Mouse (Mus musculus) CH12.LX (cell line): ENCODE results near the gene Gcnt3. TPM values are rescaled to one million over a fixed set of nuclear protein-coding genes. Genes with fewer than 3 reads are reported as not detected.

Experiments used
- DNase-seq: peaks from one replicate; pipeline ENCODE4 v3.0.0-alpha.2; 2013; ENCODE audit errors: extremely low read depth
- H3K27ac ChIP-seq: 2 replicates; pipeline ENCODE4 v1.5.1; 2012; ENCODE audit warnings: low read depth, mild to moderate bottlenecking, control low read depth, moderate library complexity; ENCODE audit not compliant: insufficient read depth
- H3K27me3 ChIP-seq: replicated peaks from 2 replicates; pipeline ENCODE3; 2012; ENCODE audit warnings: inconsistent platforms
- H3K36me3 ChIP-seq, 2 experiments: replicated peaks in 1 of 2; 2 replicates each; pipeline versions ENCODE3 to v1.6.1; 2012; ENCODE audit warnings: inconsistent platforms in 1 of 2, low read length in 1 of 2, mild to moderate bottlenecking in 1 of 2, mixed read lengths in 1 of 2, moderate library complexity in 1 of 2; ENCODE audit not compliant: control insufficient read depth in 1 of 2, insufficient read depth in 1 of 2
- H3K4me1 ChIP-seq, 2 experiments: 2 replicates each; pipeline ENCODE4 v1.6.1; 2012; ENCODE audit warnings: inconsistent platforms in 1 of 2, moderate library complexity in 1 of 2; ENCODE audit not compliant: insufficient read depth in 2 of 2, control insufficient read depth in 1 of 2
- H3K4me2 ChIP-seq: 2 replicates; pipeline ENCODE4 v1.6.1; 2012; ENCODE audit warnings: low read depth, mild to moderate bottlenecking, control low read depth; ENCODE audit not compliant: poor library complexity, insufficient read depth, severe bottlenecking
- H3K4me3 ChIP-seq, 3 experiments: fragments of 150-350 bp in 1 of 3; sonication (generic) in 1 of 3; replicated peaks in 1 of 3; 2 replicates each; pipeline versions ENCODE3 to v1.5.1; 2011 to 2012; ENCODE audit warnings: low read depth in 2 of 3, low read length in 2 of 3, mild to moderate bottlenecking in 2 of 3, moderate library complexity in 2 of 3, control low read depth in 1 of 3, improper control_type of control experiment in 1 of 3, inconsistent platforms in 1 of 3, mixed read lengths in 1 of 3; ENCODE audit not compliant: poor library complexity in 1 of 3
- H3K79me2 ChIP-seq: replicated peaks from 2 replicates; pipeline ENCODE4 v1.6.1; 2012; ENCODE audit warnings: mild to moderate bottlenecking, moderate library complexity; ENCODE audit not compliant: control insufficient read depth, poor library complexity, insufficient read depth, severe bottlenecking; ENCODE audit errors: extremely low read depth
- H3K9ac ChIP-seq: 2 replicates; pipeline ENCODE4 v1.6.1; 2012; ENCODE audit warnings: low read depth, mild to moderate bottlenecking, control low read depth, moderate library complexity; ENCODE audit not compliant: insufficient read depth
- H3K9me3 ChIP-seq: replicated peaks from 2 replicates; pipeline ENCODE3; 2012; ENCODE audit warnings: low read length, inconsistent platforms, mixed read lengths
- BHLHE40 ChIP-seq: IDR thresholded peaks from 2 replicates; pipeline ENCODE4 v1.6.1; 2011; ENCODE audit warnings: mild to moderate bottlenecking, low read depth, low read length, improper control_type of control experiment
- CHD2 ChIP-seq: IDR thresholded peaks from 2 replicates; pipeline ENCODE4 v1.6.1; 2011; ENCODE audit warnings: low read length, improper control_type of control experiment
- CTCF ChIP-seq, 2 experiments: IDR thresholded peaks in 1 of 2; conservative IDR thresholded peaks in 1 of 2; 2 replicates each; pipeline ENCODE4 v1.5.1; 2011 to 2012; ENCODE audit warnings: low read depth in 2 of 2, low read length in 2 of 2, improper control_type of control experiment in 1 of 2, inconsistent platforms in 1 of 2, mild to moderate bottlenecking in 1 of 2, moderate library complexity in 1 of 2
- EP300 ChIP-seq: IDR thresholded peaks from 2 replicates; pipeline ENCODE4 v1.6.1; 2011; ENCODE audit warnings: low read length, improper control_type of control experiment
- ETS1 ChIP-seq: conservative IDR thresholded peaks from 2 replicates; pipeline ENCODE4 v1.6.1; 2012; ENCODE audit warnings: low read depth, mild to moderate bottlenecking, inconsistent platforms, low read length, improper control_type of control experiment, moderate library complexity
- IRF4 ChIP-seq: IDR thresholded peaks from 2 replicates; pipeline ENCODE4 v1.6.1; 2014; ENCODE audit warnings: low read depth, mild to moderate bottlenecking, inconsistent platforms, low read length, improper control_type of control experiment
- JUN ChIP-seq: IDR thresholded peaks from 2 replicates; pipeline ENCODE4 v1.6.1; 2011; ENCODE audit warnings: low read depth, mild to moderate bottlenecking, low read length, improper control_type of control experiment, moderate library complexity; ENCODE audit not compliant: insufficient read depth
- MAFK ChIP-seq: IDR thresholded peaks from 2 replicates; pipeline ENCODE4 v1.6.1; 2011; ENCODE audit warnings: low read length, improper control_type of control experiment; ENCODE audit not compliant: insufficient replicate concordance
- MAX ChIP-seq: IDR thresholded peaks from 2 replicates; pipeline ENCODE4 v1.6.1; 2011; ENCODE audit warnings: low read length, improper control_type of control experiment
- MYC ChIP-seq: IDR thresholded peaks from 2 replicates; pipeline ENCODE4 v1.6.1; 2011; ENCODE audit warnings: low read depth, mild to moderate bottlenecking, improper control_type of control experiment, low read length
- NELFE ChIP-seq: IDR thresholded peaks from 2 replicates; pipeline ENCODE4 v1.6.1; 2011; ENCODE audit warnings: low read depth, low read length, improper control_type of control experiment
- POLR2AphosphoS2 ChIP-seq: IDR thresholded peaks from 2 replicates; pipeline ENCODE4 v1.6.1; 2011; ENCODE audit warnings: low read depth, low read length, improper control_type of control experiment
- RAD21 ChIP-seq: IDR thresholded peaks from 2 replicates; pipeline ENCODE4 v1.6.1; 2011; ENCODE audit warnings: low read depth, mild to moderate bottlenecking, low read length, improper control_type of control experiment, moderate library complexity
- SIN3A ChIP-seq: IDR thresholded peaks from 2 replicates; pipeline ENCODE4 v1.6.1; 2012; ENCODE audit warnings: low read length, improper control_type of control experiment, inconsistent platforms
- SMC3 ChIP-seq: IDR thresholded peaks from 2 replicates; pipeline ENCODE4 v1.6.1; 2011; ENCODE audit warnings: low read depth, low read length, improper control_type of control experiment
- TBP ChIP-seq: conservative IDR thresholded peaks from 2 replicates; pipeline ENCODE4 v1.6.1; 2011; ENCODE audit warnings: low read depth, low read length, improper control_type of control experiment
- TCF12 ChIP-seq: IDR thresholded peaks from 2 replicates; pipeline ENCODE4 v1.6.1; 2014; ENCODE audit warnings: low read depth, mild to moderate bottlenecking, inconsistent platforms, low read length, improper control_type of control experiment
- ZC3H11A ChIP-seq: IDR thresholded peaks from 2 replicates; pipeline ENCODE4 v1.6.1; 2012; ENCODE audit warnings: low read depth, mild to moderate bottlenecking, inconsistent platforms, low read length, improper control_type of control experiment
- ZNF384 ChIP-seq: IDR thresholded peaks from 2 replicates; pipeline ENCODE4 v1.6.1; 2012; ENCODE audit warnings: low read depth, low read length, improper control_type of control experiment, inconsistent platforms
- dilution Hi-C: fragments of 300-500 bp; cut with MboI; formaldehyde crosslinking; loops from 2 replicates; pipeline ENCODE4 v1.14.3; 2020; ENCODE audit warnings: low sequenced_read_pairs; ENCODE audit not compliant: extremely low pct_unique_long_range_greater_than_20kb, extremely low pct_ligation_motif_present
- in situ Hi-C: fragments of 300-500 bp; cut with MboI; formaldehyde crosslinking; loops from 3 replicates; pipeline ENCODE4 v1.14.3; 2019; ENCODE audit warnings: low sequenced_read_pairs, low pct_ligation_motif_present, low pct_unique_long_range_greater_than_20kb, mixed read lengths
- polyA plus RNA-seq: library from polyadenylated mRNA; unstranded; fragments of >175 nt; gene quantifications from 2 replicates; pipeline ENCODE4 v1.2.1, GENCODE M21; 2012; ENCODE audit warnings: low read depth; ENCODE audit not compliant: insufficient read length
- total RNA-seq, 2 experiments: library from RNA; depleted of rRNA; stranded (reverse); fragments of 300-350 nt in 1 of 2; fragments of >200 nt in 1 of 2; gene quantifications; 2 replicates each; pipeline ENCODE4 v1.2.3; 2012 to 2014

Gcnt3 gene
- total and polyA plus RNA-seq, 3 experiments, result 0.04 TPM; not detected in 1

- Histone ChIP-seq H3K4me3 (no peak overlapping the region), H3K9ac (no peak overlapping the region), H3K36me3 (no peaks in the 10 kb centered on the region), H3K27ac (no peak overlapping the region), H3K4me1 (peaks cover 5 to 31% of the 10 kb centered on the region in 2 experiments; a peak in 3 of 4 replicates), H3K9me3 (peaks cover 4% of the 10 kb centered on the region), H3K79me2 (no peaks in the 10 kb centered on the region), H3K27me3 (peaks cover 2% of the 10 kb centered on the region), H3K4me2 (no peak overlapping the region)
- TF ChIP-seq ZNF384, result peak; percentile 88
- TF ChIP-seq RAD21, result peak; percentile 80
- no peak for TF ChIP-seq MAFK
- TF ChIP-seq TBP, result no peak
- TF ChIP-seq CTCF (conservative IDR thresholded peaks at IDR 0.05 in 1 of 2, IDR thresholded peaks at IDR 0.05 in 1 of 2; ENCODE audit: low read depth in 2 of 2, low read length in 2 of 2), result peak in 1 of 2 experiments; percentile 75; a peak in 2 of 4 replicates
- no peak for TF ChIP-seq NELFE
- TF ChIP-seq TCF12, result no peak
- TF ChIP-seq ZC3H11A, result peak; percentile 32; the same call in 1 of the 2 replicates
- no peak for TF ChIP-seq SIN3A
- TF ChIP-seq SMC3, result peak; percentile 80
- no peak for TF ChIP-seq POLR2AphosphoS2
- no peak for TF ChIP-seq JUN
- in situ Hi-C loops (no loop called here), dilution Hi-C loops (no loop called here)
- DNase-seq, result peak; percentile 40
Observed at GRCm38 (mm10) chr9:70080976-70081375, 43.1 kb upstream of the Gcnt3 start.

- peaks cover 2% of the 10 kb centered on the region for H3K27me3 ChIP-seq
- dilution Hi-C loops, result no loop called here
- H3K9me3 ChIP-seq, result peaks cover 4% of the 10 kb centered on the region
- H3K27ac ChIP-seq, result no peak overlapping the region
- H3K9ac ChIP-seq, result no peak overlapping the region
- H3K4me2 ChIP-seq, result peak overlapping the region; percentile 80
- H3K79me2 ChIP-seq, result no peaks in the 10 kb centered on the region
- no peaks in the 10 kb centered on the region for H3K36me3 ChIP-seq
- TF ChIP-seq SIN3A (peak; percentile 31; the same call in 1 of the 2 replicates), IRF4 (peak; percentile 59; the same call in 1 of the 2 replicates), BHLHE40 (peak; percentile 90), MYC (peak; percentile 56; the same call in 1 of the 2 replicates), ETS1 (peak; percentile 71), ZNF384 (no peak), MAX (0 out of 2 replicates have a peak, but pooled peaks have one; percentile 35), TCF12 (peak; percentile 88), CHD2 (no peak), EP300 (peak; percentile 89)
- peaks cover 5 to 31% of the 10 kb centered on the region in 2 experiments; a peak in 3 of 4 replicates for H3K4me1 ChIP-seq
- in situ Hi-C loops, result no loop called here
- no peak overlapping the region for H3K4me3 ChIP-seq
- peak; percentile 81 for DNase-seq
Observed at GRCm38 (mm10) chr9:70080027-70080800, 42.3 kb upstream of the Gcnt3 start.
